Mouse (Mus musculus): Measurements from ENCODE around the gene Bbs2. TPM values are rescaled to one million over a fixed set of nuclear protein-coding genes. Genes with fewer than 3 reads are reported as not detected.
"Not testable (repeated sequence)": the region's sequence is repeated elsewhere in the genome, so short reads cannot be mapped to it uniquely, and the experiment has no call there.

Gene Bbs2
- 7.3 and 9.5 TPM in 2 replicates for polyA plus RNA-seq (2015; fragmentation: Nextera tagmentation; extraction: Ambion mirVana)

GRCm38 (mm10) chr8:94098081-94098974 is at the start of gene Bbs2:
Gene Bbs2, minus strand, starts transcription at chr8:94098928.
- Histone ChIP-seq H3K4me2 (replicated peaks; ENCODE audit: low read depth, low read length) (peak within 1 kb of the TSS; percentile 65), H3K4me3 (ENCODE audit: low read depth, low read length) (peak within 1 kb of the TSS; percentile 70), H3K4me1 (ENCODE audit: insufficient read depth, low read depth, low read length) (no peaks in the 10 kb centered on the region; the same call in 1 of the 2 replicates), H3K27ac (ENCODE audit: low read length) (peak within 1 kb of the TSS; percentile 93), H3K36me3 (ENCODE audit: insufficient read depth, low read length) (no peaks in the 10 kb centered on the region), H3K9me3 (ENCODE audit: low read length) (no peaks in the 10 kb centered on the region), H3K9ac (replicated peaks; ENCODE audit: low read depth) (peak within 1 kb of the TSS; percentile 45; the same call in 1 of the 2 replicates), H3K27me3 (replicated peaks; ENCODE audit: insufficient read depth, low read length) (no peaks in the 10 kb centered on the region)
- peak; percentile 70 for TF ChIP-seq CTCF (IDR thresholded peaks at IDR 0.05)
- no peak for TF ChIP-seq EP300 (IDR thresholded peaks at IDR 0.05)
- WGBS, result 1% methylated on average over 55 of the region's 61 CpGs
- ATAC-seq (peak; percentile 100), DNase-seq (ENCODE audit: low spot score) (peak; percentile 99)

- no peaks in the 10 kb centered on the region for H3K36me3 ChIP-seq (ENCODE audit: insufficient read depth, low read length)
- H3K9me3 ChIP-seq (ENCODE audit: low read length), result no peaks in the 10 kb centered on the region
- no peak overlapping the region for H3K27ac ChIP-seq (ENCODE audit: low read length)
- ATAC-seq, result no peak
- 30% methylated on average over 5 of the region's 5 CpGs for WGBS
- no peak overlapping the region for H3K4me3 ChIP-seq (ENCODE audit: low read depth, low read length)
- no peak overlapping the region for H3K9ac ChIP-seq (replicated peaks; ENCODE audit: low read depth)
- no peaks in the 10 kb centered on the region for H3K4me1 ChIP-seq (ENCODE audit: insufficient read depth, low read depth, low read length)
- no peak for TF ChIP-seq EP300 (IDR thresholded peaks at IDR 0.05)
- TF ChIP-seq CTCF (IDR thresholded peaks at IDR 0.05), result no peak
- DNase-seq (ENCODE audit: low spot score), result no peak
- H3K4me2 ChIP-seq (replicated peaks; ENCODE audit: low read depth, low read length), result no peak overlapping the region
- no peaks in the 10 kb centered on the region for H3K27me3 ChIP-seq (replicated peaks; ENCODE audit: insufficient read depth, low read length)
Measured at GRCm38 (mm10) chr8:94148236-94148635, 49.5 kb upstream of the Bbs2 start.

GRCm38 (mm10) chr8:94140266-94140795 is 41.6 kb upstream of the Bbs2 start:
- ATAC-seq (no peak), DNase-seq (ENCODE audit: low spot score) (no peak)
- no peak overlapping the region for H3K4me2 ChIP-seq (replicated peaks; ENCODE audit: low read depth, low read length)
- no peaks in the 10 kb centered on the region for H3K9me3 ChIP-seq (ENCODE audit: low read length)
- WGBS, result 73% methylated on average over 4 of the region's 4 CpGs
- no peak overlapping the region for H3K9ac ChIP-seq (replicated peaks; ENCODE audit: low read depth)
- TF ChIP-seq CTCF (IDR thresholded peaks at IDR 0.05), result no peak
- no peak for TF ChIP-seq EP300 (IDR thresholded peaks at IDR 0.05)
- H3K4me3 ChIP-seq (ENCODE audit: low read depth, low read length), result no peak overlapping the region
- H3K36me3 ChIP-seq (ENCODE audit: insufficient read depth, low read length), result no peaks in the 10 kb centered on the region
- no peaks in the 10 kb centered on the region for H3K4me1 ChIP-seq (ENCODE audit: insufficient read depth, low read depth, low read length)
- no peaks in the 10 kb centered on the region for H3K27me3 ChIP-seq (replicated peaks; ENCODE audit: insufficient read depth, low read length)
- no peak overlapping the region for H3K27ac ChIP-seq (ENCODE audit: low read length)

GRCm38 (mm10) chr8:94136933-94137332 is 38.2 kb upstream of the Bbs2 start, which contains the start of gene Mt4:
Gene Mt4, plus strand, starts transcription at chr8:94137197.
- Histone ChIP-seq H3K4me3 (ENCODE audit: low read depth, low read length) (no peak within 1 kb of the TSS), H3K9ac (replicated peaks; ENCODE audit: low read depth) (no peak within 1 kb of the TSS), H3K4me1 (ENCODE audit: insufficient read depth, low read depth, low read length) (no peaks in the 10 kb centered on the region), H3K36me3 (ENCODE audit: insufficient read depth, low read length) (no peaks in the 10 kb centered on the region), H3K27ac (ENCODE audit: low read length) (no peak within 1 kb of the TSS), H3K4me2 (replicated peaks; ENCODE audit: low read depth, low read length) (no peak within 1 kb of the TSS), H3K27me3 (replicated peaks; ENCODE audit: insufficient read depth, low read length) (no peaks in the 10 kb centered on the region), H3K9me3 (ENCODE audit: low read length) (no peaks in the 10 kb centered on the region)
- TF ChIP-seq EP300 (IDR thresholded peaks at IDR 0.05), result no peak
- no peak for TF ChIP-seq CTCF (IDR thresholded peaks at IDR 0.05)
- no peak for DNase-seq (ENCODE audit: low spot score)
- WGBS, result 27% methylated on average over 6 of the region's 6 CpGs
- no peak for ATAC-seq

- ATAC-seq, result no peak
- H3K4me3 ChIP-seq (ENCODE audit: low read depth, low read length), result no peak overlapping the region
- WGBS, result 50% methylated on average over 7 of the region's 7 CpGs
Measured at GRCm38 (mm10) chr8:94136192-94136591, 37.5 kb upstream of the Bbs2 start.

GRCm38 (mm10) chr8:94135556-94135955 is 36.8 kb upstream of the Bbs2 start:
- no peak overlapping the region for H3K27ac ChIP-seq (ENCODE audit: low read length)
- H3K9me3 ChIP-seq (ENCODE audit: low read length), result no peaks in the 10 kb centered on the region
- no peaks in the 10 kb centered on the region for H3K27me3 ChIP-seq (replicated peaks; ENCODE audit: insufficient read depth, low read length)
- 82% methylated on average over 6 of the region's 6 CpGs for WGBS
- no peaks in the 10 kb centered on the region for H3K4me1 ChIP-seq (ENCODE audit: insufficient read depth, low read depth, low read length)
- no peak for DNase-seq (ENCODE audit: low spot score)
- H3K4me3 ChIP-seq (ENCODE audit: low read depth, low read length), result no peak overlapping the region
- H3K4me2 ChIP-seq (replicated peaks; ENCODE audit: low read depth, low read length), result no peak overlapping the region
- no peak overlapping the region for H3K9ac ChIP-seq (replicated peaks; ENCODE audit: low read depth)
- ATAC-seq, result no peak
- TF ChIP-seq EP300 (IDR thresholded peaks at IDR 0.05) (no peak), CTCF (IDR thresholded peaks at IDR 0.05) (no peak)
- no peaks in the 10 kb centered on the region for H3K36me3 ChIP-seq (ENCODE audit: insufficient read depth, low read length)

More at GRCm38 (mm10) chr8:94136192-94136591, 37.5 kb upstream of the Bbs2 start:
- Histone ChIP-seq H3K4me1 (ENCODE audit: insufficient read depth, low read depth, low read length) (no peaks in the 10 kb centered on the region), H3K36me3 (ENCODE audit: insufficient read depth, low read length) (no peaks in the 10 kb centered on the region), H3K9ac (replicated peaks; ENCODE audit: low read depth) (no peak overlapping the region), H3K27ac (ENCODE audit: low read length) (no peak overlapping the region), H3K27me3 (replicated peaks; ENCODE audit: insufficient read depth, low read length) (no peaks in the 10 kb centered on the region), H3K4me2 (replicated peaks; ENCODE audit: low read depth, low read length) (no peak overlapping the region), H3K9me3 (ENCODE audit: low read length) (no peaks in the 10 kb centered on the region)
- no peak for DNase-seq (ENCODE audit: low spot score)
- no peak for TF ChIP-seq CTCF (IDR thresholded peaks at IDR 0.05)
- no peak for TF ChIP-seq EP300 (IDR thresholded peaks at IDR 0.05)

GRCm38 (mm10) chr8:94134601-94135000 is 35.9 kb upstream of the Bbs2 start:
- H3K27ac ChIP-seq (ENCODE audit: low read length); H3K36me3 ChIP-seq (ENCODE audit: insufficient read depth, low read length); H3K9ac ChIP-seq (replicated peaks; ENCODE audit: low read depth); DNase-seq (ENCODE audit: low spot score); H3K27me3 ChIP-seq (replicated peaks; ENCODE audit: insufficient read depth, low read length); H3K4me1 ChIP-seq (ENCODE audit: insufficient read depth, low read depth, low read length); H3K9me3 ChIP-seq (ENCODE audit: low read length); ATAC-seq; H3K4me3 ChIP-seq (ENCODE audit: low read depth, low read length); H3K4me2 ChIP-seq (replicated peaks; ENCODE audit: low read depth, low read length): not testable (repeated sequence)
- WGBS, result 29% methylated on average over 3 of the region's 3 CpGs
